Mouse (Mus musculus) neural tube, embryonic 13.5 days (tissue): ENCODE measurements at regions not wholly inside any gene's neighbourhood (a gene's known extent, or its start where the extent isn't known, plus 50 kb on each side); places are given as distances from the start of the nearest gene placed in this dataset.
"Not testable (repeated sequence)": the region's sequence is repeated elsewhere in the genome, so short reads cannot be mapped to it uniquely, and the experiment has no call there.

Source experiments
- ATAC-seq: fragments of 200-750 bp; cut with Nextera tagmentation; 2 replicates; pipeline ENCODE4 v1.8.0; 2017; ENCODE audit warnings: low read depth, mild to moderate bottlenecking, moderate TSS enrichment, moderate library complexity
- H3K27ac ChIP-seq: fragments of 300-500 bp; sonication (generic); replicated peaks from 2 replicates; pipeline ENCODE4 v1.5.1; 2015; ENCODE audit warnings: moderate library complexity, mild to moderate bottlenecking, inconsistent platforms
- H3K27me3 ChIP-seq: fragments of 300-500 bp; sonication (generic); 2 replicates; pipeline ENCODE4 v1.6.1; 2015; ENCODE audit warnings: mild to moderate bottlenecking, inconsistent platforms
- H3K36me3 ChIP-seq: fragments of 300-500 bp; sonication (generic); 2 replicates; pipeline ENCODE4 v1.6.1; 2015; ENCODE audit warnings: mild to moderate bottlenecking, inconsistent platforms
- H3K4me1 ChIP-seq: fragments of 300-500 bp; sonication (generic); replicated peaks from 2 replicates; pipeline ENCODE4 v1.6.1; 2015; ENCODE audit warnings: inconsistent platforms
- H3K4me2 ChIP-seq: fragments of 300-500 bp; sonication (generic); 2 replicates; pipeline ENCODE4 v1.6.1; 2015; ENCODE audit warnings: inconsistent platforms, mild to moderate bottlenecking, moderate library complexity
- H3K4me3 ChIP-seq: fragments of 300-500 bp; sonication (generic); 2 replicates; pipeline ENCODE4 v1.5.1; 2015; ENCODE audit warnings: mild to moderate bottlenecking, inconsistent platforms
- H3K9ac ChIP-seq: fragments of 300-500 bp; sonication (generic); 2 replicates; pipeline ENCODE4 v1.6.1; 2015; ENCODE audit warnings: moderate library complexity, mild to moderate bottlenecking, inconsistent platforms
- H3K9me3 ChIP-seq: fragments of 300-500 bp; sonication (generic); 2 replicates; pipeline ENCODE4 v1.6.1; 2016; ENCODE audit warnings: inconsistent platforms
- WGBS: fragments of 180-500 bp; shearing (Covaris S2); methylation state at CpG from one replicate; pipeline ENCODE4 v1.1.7; 2015; 5-methylcytosine and 5-hydroxymethylcytosine counted together

- Histone ChIP-seq H3K36me3 (no peaks in the 10 kb centered on the region), H3K4me2 (no peak overlapping the region), H3K9ac (no peak overlapping the region), H3K27me3 (no peaks in the 10 kb centered on the region), H3K27ac (no peak overlapping the region), H3K4me1 (no peaks in the 10 kb centered on the region), H3K9me3 (no peaks in the 10 kb centered on the region), H3K4me3 (no peak overlapping the region)
- no peak for ATAC-seq
- 87% methylated on average over 9 of the region's 9 CpGs for WGBS
These were observed 225.1 kb upstream of the Olfr1507 start for GRCm38 (mm10) chr14:52720640-52721039.

GRCm38 (mm10) chr14:52700851-52701250 is 205.3 kb upstream of the Olfr1507 start:
- not testable (repeated sequence) for ATAC-seq

GRCm38 (mm10) chr14:52683636-52684035 is 188.1 kb upstream of the Olfr1507 start:
- not testable (repeated sequence) for H3K27me3 ChIP-seq, ATAC-seq, H3K4me1 ChIP-seq, H3K27ac ChIP-seq, H3K4me3 ChIP-seq, H3K9me3 ChIP-seq, H3K36me3 ChIP-seq, H3K4me2 ChIP-seq, H3K9ac ChIP-seq
- WGBS, result no CpG with 5 or more reads among the region's 1 CpGs

More at GRCm38 (mm10) chr14:52700851-52701250, 205.3 kb upstream of the Olfr1507 start:
- 90% methylated on average over 1 of the region's 1 CpGs for WGBS
- H3K4me3 ChIP-seq, H3K4me2 ChIP-seq, H3K27me3 ChIP-seq, H3K4me1 ChIP-seq, H3K9me3 ChIP-seq, H3K36me3 ChIP-seq, H3K9ac ChIP-seq, H3K27ac ChIP-seq: not testable (repeated sequence)

GRCm38 (mm10) chr14:52654355-52654754 is 158.8 kb upstream of the Olfr1507 start:
- Histone ChIP-seq H3K9me3 (peaks cover 16% of the 10 kb centered on the region), H3K9ac (no peak overlapping the region), H3K4me3 (no peak overlapping the region), H3K27me3 (no peaks in the 10 kb centered on the region), H3K4me1 (no peaks in the 10 kb centered on the region), H3K27ac (no peak overlapping the region), H3K36me3 (no peaks in the 10 kb centered on the region), H3K4me2 (no peak overlapping the region)
- no peak for ATAC-seq
- 66% methylated on average over 6 of the region's 6 CpGs for WGBS

- H3K9ac ChIP-seq, result no peak overlapping the region
- WGBS, result 78% methylated on average over 2 of the region's 2 CpGs
These were observed 142.6 kb upstream of the Olfr1507 start for GRCm38 (mm10) chr14:52638179-52638578.

GRCm38 (mm10) chr14:52622184-52622583 is 126.6 kb upstream of the Olfr1507 start:
- no peak for ATAC-seq
- Histone ChIP-seq H3K9me3 (0 out of 2 replicates have a peak, but pooled peaks cover 6% of the 10 kb centered on the region), H3K36me3 (no peaks in the 10 kb centered on the region), H3K27me3 (no peaks in the 10 kb centered on the region), H3K9ac (no peak overlapping the region), H3K4me1 (no peaks in the 10 kb centered on the region), H3K4me2 (no peak overlapping the region), H3K27ac (no peak overlapping the region), H3K4me3 (no peak overlapping the region)
- WGBS, result 35% methylated on average over 4 of the region's 4 CpGs

More at GRCm38 (mm10) chr14:52638179-52638578, 142.6 kb upstream of the Olfr1507 start:
- Histone ChIP-seq H3K4me3 (no peak overlapping the region), H3K9me3 (peaks cover 4% of the 10 kb centered on the region), H3K27me3 (no peaks in the 10 kb centered on the region), H3K4me2 (no peak overlapping the region), H3K4me1 (no peaks in the 10 kb centered on the region), H3K27ac (no peak overlapping the region), H3K36me3 (no peaks in the 10 kb centered on the region)
- ATAC-seq, result no peak

GRCm38 (mm10) chr14:52580319-52580718 is 84.8 kb upstream of the Olfr1507 start:
- Histone ChIP-seq H3K36me3 (no peaks in the 10 kb centered on the region), H3K27ac (no peak overlapping the region), H3K4me3 (no peak overlapping the region), H3K4me2 (no peak overlapping the region), H3K4me1 (no peaks in the 10 kb centered on the region), H3K9ac (no peak overlapping the region), H3K9me3 (0 out of 2 replicates have a peak, but pooled peaks cover 13% of the 10 kb centered on the region), H3K27me3 (no peaks in the 10 kb centered on the region)
- WGBS, result 50% methylated on average over 3 of the region's 3 CpGs
- ATAC-seq, result no peak

- H3K36me3 ChIP-seq, result no peaks in the 10 kb centered on the region
- ATAC-seq, result no peak
- no peak overlapping the region for H3K9ac ChIP-seq
- H3K4me2 ChIP-seq, result no peak overlapping the region
- WGBS, result 78% methylated on average over 5 of the region's 5 CpGs
- H3K4me1 ChIP-seq, result no peaks in the 10 kb centered on the region
- H3K27ac ChIP-seq, result no peak overlapping the region
- no peak overlapping the region for H3K4me3 ChIP-seq
- no peaks in the 10 kb centered on the region for H3K27me3 ChIP-seq
- peaks cover 9% of the 10 kb centered on the region for H3K9me3 ChIP-seq
These were observed 71.4 kb upstream of the Olfr1507 start for GRCm38 (mm10) chr14:52566920-52567319.

- no peaks in the 10 kb centered on the region for H3K4me1 ChIP-seq
- H3K36me3 ChIP-seq, result no peaks in the 10 kb centered on the region
- WGBS, result 67% methylated on average over 4 of the region's 4 CpGs
- H3K27me3 ChIP-seq, result no peaks in the 10 kb centered on the region
- no peak overlapping the region for H3K9ac ChIP-seq
- no peak overlapping the region for H3K4me3 ChIP-seq
- no peak overlapping the region for H3K4me2 ChIP-seq
- no peak overlapping the region for H3K27ac ChIP-seq
- H3K9me3 ChIP-seq, result peaks cover 9% of the 10 kb centered on the region
- ATAC-seq, result no peak
These were observed 70.1 kb upstream of the Olfr1507 start for GRCm38 (mm10) chr14:52565606-52566005.

- H3K4me3 ChIP-seq, H3K4me1 ChIP-seq, H3K4me2 ChIP-seq, ATAC-seq, H3K9me3 ChIP-seq, H3K9ac ChIP-seq, H3K27ac ChIP-seq, H3K27me3 ChIP-seq, H3K36me3 ChIP-seq: not testable (repeated sequence)
- 93% methylated on average over 13 of the region's 13 CpGs for WGBS
These were observed 60.8 kb upstream of the Olfr1507 start for GRCm38 (mm10) chr14:52556340-52556739.

- no peaks in the 10 kb centered on the region for H3K27me3 ChIP-seq
These were observed 57.9 kb upstream of the Olfr1507 start for GRCm38 (mm10) chr14:52553399-52553798.

GRCm38 (mm10) chr14:52547933-52548332 is 52.4 kb upstream of the Olfr1507 start:
- Histone ChIP-seq H3K36me3 (no peaks in the 10 kb centered on the region), H3K9me3 (no peaks in the 10 kb centered on the region), H3K4me3 (no peak overlapping the region), H3K27me3 (no peaks in the 10 kb centered on the region), H3K4me2 (no peak overlapping the region), H3K4me1 (no peaks in the 10 kb centered on the region), H3K27ac (no peak overlapping the region), H3K9ac (no peak overlapping the region)
- ATAC-seq, result no peak
- 62% methylated on average over 1 of the region's 1 CpGs for WGBS

More at GRCm38 (mm10) chr14:52553399-52553798, 57.9 kb upstream of the Olfr1507 start:
- Histone ChIP-seq H3K4me2 (no peak overlapping the region), H3K27ac (no peak overlapping the region), H3K36me3 (no peaks in the 10 kb centered on the region), H3K9ac (no peak overlapping the region), H3K9me3 (no peaks in the 10 kb centered on the region), H3K4me3 (no peak overlapping the region), H3K4me1 (no peaks in the 10 kb centered on the region)
- no peak for ATAC-seq
